Mouse (Mus musculus): ENCODE measurements at regions not wholly inside any gene's neighbourhood (a gene's known extent, or its start where the extent isn't known, plus 50 kb on each side); places are given as distances from the start of the nearest gene placed in this dataset.
"Not testable (repeated sequence)": the region's sequence is repeated elsewhere in the genome, so short reads cannot be mapped to it uniquely, and the experiment has no call there.

GRCm38 (mm10) chr5:117040878-117041277, 75.0 kb downstream of the Suds3 start:
- intact Hi-C loops (cut with DNase I) = no loop called here

- intact Hi-C loops (cut with DNase I) = loop anchor here (5.0 to 10.0 kb wide), 3 partner anchors 142 to 910 kb away; no protein-coding TSS in a partner anchor
These were observed 78.7 kb downstream of the Suds3 start for GRCm38 (mm10) chr5:117037261-117037660.

GRCm38 (mm10) chr5:117032130-117032529, 83.8 kb downstream of the Suds3 start:
- intact Hi-C loops (cut with DNase I) = loop anchor here (10.0 kb wide), 2 partner anchors 137 to 797 kb away; no protein-coding TSS in a partner anchor

- intact Hi-C loops (cut with DNase I) = no loop called here
These were observed 90.1 kb downstream of the Suds3 start for GRCm38 (mm10) chr5:117025689-117026383.

- intact Hi-C loops (cut with DNase I) = no loop called here
These were observed 97.3 kb downstream of the Suds3 start for GRCm38 (mm10) chr5:117018419-117019150.

GRCm38 (mm10) chr5:117011128-117011527, 104.8 kb downstream of the Suds3 start:
- intact Hi-C loops (cut with DNase I) = no loop called here

GRCm38 (mm10) chr5:117000770-117001201, 115.1 kb downstream of the Suds3 start:
- intact Hi-C loops (cut with DNase I) = no loop called here

GRCm38 (mm10) chr5:116994508-116994907, 121.4 kb downstream of the Suds3 start:
- intact Hi-C loops (cut with DNase I) = no loop called here

GRCm38 (mm10) chr5:116993674-116994073, 122.2 kb downstream of the Suds3 start:
- intact Hi-C loops (cut with DNase I) = no loop called here

GRCm38 (mm10) chr5:116991461-116991860, 124.5 kb downstream of the Suds3 start:
- intact Hi-C loops (cut with DNase I) = no loop called here

- intact Hi-C loops (cut with DNase I) = not testable (repeated sequence)
These were observed 144.4 kb downstream of the Suds3 start for GRCm38 (mm10) chr5:116971474-116971873.

- intact Hi-C loops (cut with DNase I) = no loop called here
These were observed 151.7 kb downstream of the Suds3 start for GRCm38 (mm10) chr5:116964171-116964570.

GRCm38 (mm10) chr5:116963106-116963505, 152.8 kb downstream of the Suds3 start:
- intact Hi-C loops (cut with DNase I) = no loop called here

GRCm38 (mm10) chr5:116960041-116960440, 155.9 kb downstream of the Suds3 start:
- intact Hi-C loops (cut with DNase I) = no loop called here

- intact Hi-C loops (cut with DNase I) = no loop called here
These were observed 157.8 kb downstream of the Suds3 start for GRCm38 (mm10) chr5:116958141-116958540.

GRCm38 (mm10) chr5:116956572-116956971, 159.3 kb downstream of the Suds3 start:
- intact Hi-C loops (cut with DNase I) = no loop called here

GRCm38 (mm10) chr5:116950280-116950881, 165.5 kb downstream of the Suds3 start:
- intact Hi-C loops (cut with DNase I) = no loop called here

GRCm38 (mm10) chr5:116934585-116934984, 181.3 kb downstream of the Suds3 start:
- intact Hi-C loops (cut with DNase I) = no loop called here

- intact Hi-C loops (cut with DNase I) = no loop called here
These were observed 181.8 kb downstream of the Suds3 start for GRCm38 (mm10) chr5:116934151-116934550.

- intact Hi-C loops (cut with DNase I) = no loop called here
These were observed 182.8 kb downstream of the Suds3 start for GRCm38 (mm10) chr5:116933105-116933504.

GRCm38 (mm10) chr5:116923761-116924160, 192.2 kb downstream of the Suds3 start:
- intact Hi-C loops (cut with DNase I) = no loop called here

GRCm38 (mm10) chr5:116922059-116922671, 193.7 kb downstream of the Suds3 start:
- intact Hi-C loops (cut with DNase I) = no loop called here

All from adrenal gland (tissue).